ENCODE assay signal across 8 mouse cellular contexts in the genomic region with DNA sequence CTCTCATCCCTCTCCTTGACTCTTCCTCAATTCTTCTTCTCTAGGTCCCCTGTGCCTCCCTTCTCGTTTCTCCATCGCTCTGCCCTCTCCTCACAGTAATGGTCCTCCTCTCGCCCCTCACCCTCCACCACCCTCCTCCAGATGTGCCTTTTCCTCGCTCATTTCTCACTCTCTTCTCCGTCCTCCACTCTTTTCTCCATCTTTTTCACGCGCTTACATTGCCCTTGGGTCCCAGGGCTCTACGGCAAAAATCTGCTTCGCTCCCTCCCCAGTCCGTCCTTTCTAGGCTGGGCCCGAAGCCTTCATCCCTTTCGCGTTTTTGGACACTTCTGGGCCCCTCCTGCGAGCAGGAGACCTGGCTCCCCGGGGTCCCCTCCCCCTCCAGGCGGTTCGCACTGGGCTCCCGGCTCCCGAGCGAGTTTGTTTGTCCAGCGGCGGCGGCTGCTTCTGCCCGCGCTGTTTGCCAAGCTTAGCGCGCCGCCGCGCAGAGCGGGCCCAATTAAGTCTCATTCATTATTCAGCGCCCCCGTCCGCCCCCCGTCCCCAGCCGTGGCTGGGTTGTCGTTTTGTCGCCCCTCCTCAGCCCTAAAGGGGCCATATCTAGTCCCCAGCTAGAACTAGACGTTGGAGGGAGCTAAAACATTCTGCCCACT. TPM values are rescaled to one million over a fixed set of nuclear protein-coding genes. Genes with fewer than 3 reads are reported as not detected.
DNase-seq lines count a peak whose midpoint lies in the region; ATAC-seq lines count a peak whose summit lies in the region.

No protein-coding gene starts in this region.

- H3K9me3 ChIP-seq in heart, embryonic 12.5 days (replicated peaks): no peaks in the 10 kb centered on the region
- H3K9me3 ChIP-seq in forebrain, embryonic 13.5 days (replicated peaks): no peaks in the 10 kb centered on the region
- H3K9me3 ChIP-seq in kidney, embryonic 15.5 days (replicated peaks): no peaks in the 10 kb centered on the region

- no peak overlapping the region for H3K27ac ChIP-seq in heart, embryonic 12.5 days (ENCODE audit: poor library complexity, severe bottlenecking)
- no peak overlapping the region for H3K27ac ChIP-seq in forebrain, embryonic 13.5 days
- peak overlapping the region; percentile 82; the same call in 1 of the 2 replicates for H3K27ac ChIP-seq in kidney, embryonic 15.5 days

- no peak for ATAC-seq in heart, embryonic 12.5 days (ENCODE audit: insufficient number of reproducible peaks, low FRiP score)
- peak; percentile 44 for ATAC-seq in forebrain, embryonic 13.5 days
- ATAC-seq in kidney, embryonic 15.5 days (replicated peaks; ENCODE audit: low FRiP score): no peak

- peaks cover 65% of the 10 kb centered on the region for H3K27me3 ChIP-seq in heart, embryonic 12.5 days (replicated peaks)
- H3K27me3 ChIP-seq in forebrain, embryonic 13.5 days: peaks cover 63% of the 10 kb centered on the region
- peaks cover 68% of the 10 kb centered on the region for H3K27me3 ChIP-seq in kidney, embryonic 15.5 days

- H3K4me2 ChIP-seq in heart, embryonic 12.5 days: peak overlapping the region; percentile 73
- peak overlapping the region; percentile 70 for H3K4me2 ChIP-seq in forebrain, embryonic 13.5 days
- H3K4me2 ChIP-seq in kidney, embryonic 15.5 days: peak overlapping the region; percentile 67

- 1% methylated on average over 39 of the region's 39 CpGs for WGBS in heart, embryonic 12.5 days
- under 1% methylated on average over 39 of the region's 39 CpGs for WGBS in forebrain, embryonic 13.5 days
- WGBS in kidney, embryonic 15.5 days: under 1% methylated on average over 39 of the region's 39 CpGs

- H3K4me1 ChIP-seq in heart, embryonic 12.5 days (replicated peaks): peaks cover 48% of the 10 kb centered on the region
- peaks cover 58% of the 10 kb centered on the region for H3K4me1 ChIP-seq in forebrain, embryonic 13.5 days
- H3K4me1 ChIP-seq in kidney, embryonic 15.5 days: peaks cover 64% of the 10 kb centered on the region

- H3K36me3 ChIP-seq in heart, embryonic 12.5 days: no peaks in the 10 kb centered on the region
- no peaks in the 10 kb centered on the region for H3K36me3 ChIP-seq in forebrain, embryonic 13.5 days (ENCODE audit: poor library complexity, severe bottlenecking)
- H3K36me3 ChIP-seq in kidney, embryonic 15.5 days: no peaks in the 10 kb centered on the region

- H3K9ac ChIP-seq in heart, embryonic 12.5 days: peak overlapping the region; percentile 61
- peak overlapping the region; percentile 53 for H3K9ac ChIP-seq in forebrain, embryonic 13.5 days
- H3K9ac ChIP-seq in kidney, embryonic 15.5 days: 0 out of 2 replicates have a peak overlapping the region, but pooled peaks have one; percentile 42

- H3K4me3 ChIP-seq in heart, embryonic 12.5 days: peak overlapping the region; percentile 48
- peak overlapping the region; percentile 41 for H3K4me3 ChIP-seq in forebrain, embryonic 13.5 days
- peak overlapping the region; percentile 40 for H3K4me3 ChIP-seq in kidney, embryonic 15.5 days (replicated peaks)

- no peak for DNase-seq in heart, postnatal 4 days
- peak; percentile 37 for DNase-seq in lung, postnatal 25 days (ENCODE audit: low spot score)
- DNase-seq in frontal cortex, postnatal 14 days (ENCODE audit: low spot score in 2 of 2): no peak
- no peak for DNase-seq in spleen, adult 12 weeks (ENCODE audit: low spot score)
- no peak for DNase-seq in cerebellum, postnatal 14 days

RNA-seq across cellular contexts. Expression of a gene that starts 5.0 kb away (rescaled TPM):
- 1.2 TPM in 2 replicates for polyA plus RNA-seq in heart, embryonic 12.5 days (2016; fragmentation: Nextera tagmentation; extraction: Ambion mirVana)
- 1 to 10 TPM in 1 of 2 experiments, under 1 TPM in 1; 0.79 to 1.2 TPM for total RNA-seq in heart, postnatal 4 days (2021)
- polyA plus RNA-seq in forebrain, embryonic 13.5 days (2015; fragmentation: Nextera tagmentation; extraction: Ambion mirVana): 0.25 and 0.84 TPM in 2 replicates
- 8.6 and 8.8 TPM in 2 replicates for polyA plus RNA-seq in kidney, embryonic 15.5 days (2015; fragmentation: Nextera tagmentation; extraction: Ambion mirVana)

RNA-seq across cellular contexts. Expression of a gene that starts 10.3 kb away (rescaled TPM):
- polyA plus RNA-seq in heart, embryonic 12.5 days (2016; fragmentation: Nextera tagmentation; extraction: Ambion mirVana): 0.34 and 0.46 TPM in 2 replicates
- under 1 TPM in 1 of 2 experiments, not detected in 1; 0.19 TPM for total RNA-seq in heart, postnatal 4 days (2021)
- 0.39 TPM in 1 of 2 replicates, not detected in the other for polyA plus RNA-seq in forebrain, embryonic 13.5 days (2015; fragmentation: Nextera tagmentation; extraction: Ambion mirVana)
- polyA plus RNA-seq in kidney, embryonic 15.5 days (2015; fragmentation: Nextera tagmentation; extraction: Ambion mirVana): 0.72 and 1.1 TPM in 2 replicates

RNA-seq across cellular contexts. Expression of a gene that starts 23.6 kb away (rescaled TPM):
- polyA plus RNA-seq in heart, embryonic 12.5 days (2016; fragmentation: Nextera tagmentation; extraction: Ambion mirVana): 27.2 and 28.0 TPM in 2 replicates
- 10 to 100 TPM; 17.8 to 18.7 TPM for total RNA-seq in heart, postnatal 4 days (2021)
- polyA plus RNA-seq in forebrain, embryonic 13.5 days (2015; fragmentation: Nextera tagmentation; extraction: Ambion mirVana): 37.8 and 38.6 TPM in 2 replicates
- 33.8 and 39.4 TPM in 2 replicates for polyA plus RNA-seq in kidney, embryonic 15.5 days (2015; fragmentation: Nextera tagmentation; extraction: Ambion mirVana)

RNA-seq across cellular contexts. Expression of a gene that starts 27.8 kb away (rescaled TPM):
- polyA plus RNA-seq in heart, embryonic 12.5 days (2016; fragmentation: Nextera tagmentation; extraction: Ambion mirVana): 57.2 and 58.5 TPM in 2 replicates
- 10 to 100 TPM; 24.8 to 28.3 TPM for total RNA-seq in heart, postnatal 4 days (2021)
- 44.6 and 46.2 TPM in 2 replicates for polyA plus RNA-seq in forebrain, embryonic 13.5 days (2015; fragmentation: Nextera tagmentation; extraction: Ambion mirVana)
- polyA plus RNA-seq in kidney, embryonic 15.5 days (2015; fragmentation: Nextera tagmentation; extraction: Ambion mirVana): 47.1 and 50.5 TPM in 2 replicates

RNA-seq across cellular contexts. Expression of a gene that starts 43.0 kb away (rescaled TPM):
- polyA plus RNA-seq in heart, embryonic 12.5 days (2016; fragmentation: Nextera tagmentation; extraction: Ambion mirVana): 0.22 and 0.50 TPM in 2 replicates
- total RNA-seq in heart, postnatal 4 days (2021): 1 to 10 TPM in 1 of 2 experiments, under 1 TPM in 1; 0.60 to 1.3 TPM
- polyA plus RNA-seq in forebrain, embryonic 13.5 days (2015; fragmentation: Nextera tagmentation; extraction: Ambion mirVana): 0.94 and 1.6 TPM in 2 replicates
- polyA plus RNA-seq in kidney, embryonic 15.5 days (2015; fragmentation: Nextera tagmentation; extraction: Ambion mirVana): 5.9 and 12.6 TPM in 2 replicates
